Mouse (Mus musculus): ENCODE results near the gene Tmem106c. TPM values are rescaled to one million over a fixed set of nuclear protein-coding genes. Genes with fewer than 3 reads are reported as not detected.
A peak's percentile ranks its signal among the peaks of the same experiment; 100 is the strongest.

Gene Tmem106c
- total RNA-seq, 2 experiments from 2014 or later: 38.1 to 49.5 TPM

DNA sequence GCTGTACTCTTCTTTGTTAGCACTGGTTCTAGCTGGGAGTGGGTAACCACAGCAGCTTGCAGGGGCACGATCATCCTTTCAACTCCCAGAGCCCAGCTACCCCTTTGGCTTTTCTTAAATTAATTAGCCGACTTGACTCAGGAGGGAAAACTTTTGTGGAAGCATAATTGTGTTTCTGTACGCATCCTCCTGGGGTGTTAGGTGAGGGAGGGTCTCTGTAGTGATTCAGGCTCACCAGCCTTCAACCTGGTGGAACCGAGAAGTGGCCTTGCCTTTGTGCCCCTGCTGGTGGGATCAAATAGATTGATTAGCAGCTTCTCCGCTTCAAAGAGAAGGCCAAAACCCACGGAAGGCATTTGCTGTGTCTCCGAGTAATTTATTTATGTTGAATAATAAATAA, 36.0 kb downstream of the Tmem106c start:
- no peak for DNase-seq

DNA sequence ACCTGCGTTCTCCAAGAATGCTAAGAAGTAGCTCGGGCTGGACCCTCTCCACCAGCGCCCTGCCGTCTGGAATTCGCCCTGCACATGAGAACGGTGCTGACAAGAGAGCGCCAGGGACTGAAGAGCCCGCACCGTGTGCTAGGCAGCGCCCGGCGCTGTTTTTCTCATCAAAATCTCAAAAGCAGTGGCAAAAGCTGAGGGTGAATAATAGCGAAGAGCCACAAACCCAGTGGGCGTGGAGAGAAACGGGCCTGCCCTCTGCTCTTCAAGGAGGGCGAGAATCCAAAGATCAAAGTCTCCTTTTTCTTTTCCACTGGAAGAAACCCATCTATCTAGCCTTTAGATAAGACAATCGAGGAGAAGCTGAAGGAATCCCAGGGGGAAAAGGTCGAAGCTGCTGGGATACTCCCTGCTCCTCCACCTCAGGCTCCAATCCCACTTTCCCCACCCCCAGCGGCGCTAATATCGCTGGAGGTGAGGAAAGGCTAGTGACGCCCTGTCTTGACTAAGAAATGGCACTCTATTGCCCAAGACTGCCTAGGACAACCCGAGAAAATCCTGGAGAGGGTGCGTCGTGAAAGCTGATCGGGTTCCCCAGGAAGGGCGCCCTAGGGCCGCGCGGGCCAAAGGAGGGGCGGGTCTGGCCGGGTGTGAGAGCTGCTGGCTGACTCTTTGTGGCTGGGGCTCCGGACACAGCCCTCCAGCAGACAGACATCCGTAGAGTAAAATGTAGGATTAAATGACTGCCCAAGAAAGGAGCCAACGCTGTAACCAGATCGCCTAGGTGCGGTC, 37.5 kb downstream of the Tmem106c start:
- no peak for DNase-seq

DNA sequence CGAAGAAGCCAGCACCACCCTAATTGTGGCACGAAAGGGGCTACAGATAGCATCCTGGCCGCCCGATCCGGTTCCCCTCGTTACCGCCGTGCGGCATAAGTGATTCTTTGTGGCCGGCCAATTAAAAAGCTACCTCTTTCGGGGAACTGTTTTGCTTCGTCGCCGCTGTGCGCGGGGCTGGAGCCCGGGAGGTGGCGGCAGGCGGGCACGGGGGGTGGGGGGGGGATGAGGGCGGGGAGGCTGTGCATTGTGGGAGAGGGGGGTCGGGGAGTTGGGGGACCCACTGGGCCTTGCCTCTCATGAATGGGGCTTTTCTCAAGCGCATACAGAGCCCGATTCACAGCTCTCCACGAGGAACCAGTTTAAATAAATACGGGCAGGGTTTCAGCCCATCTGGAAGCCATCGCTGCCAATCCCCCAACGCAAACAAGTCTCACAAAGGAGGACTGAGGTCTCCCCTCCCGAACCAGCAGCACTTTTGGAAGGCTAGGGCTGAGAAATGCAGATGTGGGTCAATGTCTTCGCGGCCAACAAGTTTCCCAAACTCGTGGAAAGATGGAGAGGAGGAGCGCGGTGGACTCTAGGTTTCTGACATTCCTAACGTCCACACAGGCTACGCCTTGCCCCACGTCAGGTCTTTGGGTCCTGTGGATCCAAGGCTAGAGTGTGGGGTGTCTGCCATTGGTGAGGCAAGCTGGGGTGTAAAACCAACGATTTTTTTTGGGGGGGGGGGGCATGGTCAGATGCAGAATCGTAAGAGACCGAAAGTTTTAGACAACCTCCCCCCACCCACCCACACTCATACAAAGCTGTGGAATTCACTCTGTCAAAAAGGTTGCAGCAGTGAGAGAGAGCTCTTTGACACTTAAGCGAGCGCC, 38.4 kb downstream of the Tmem106c start:
- DNase-seq: no peak

DNA sequence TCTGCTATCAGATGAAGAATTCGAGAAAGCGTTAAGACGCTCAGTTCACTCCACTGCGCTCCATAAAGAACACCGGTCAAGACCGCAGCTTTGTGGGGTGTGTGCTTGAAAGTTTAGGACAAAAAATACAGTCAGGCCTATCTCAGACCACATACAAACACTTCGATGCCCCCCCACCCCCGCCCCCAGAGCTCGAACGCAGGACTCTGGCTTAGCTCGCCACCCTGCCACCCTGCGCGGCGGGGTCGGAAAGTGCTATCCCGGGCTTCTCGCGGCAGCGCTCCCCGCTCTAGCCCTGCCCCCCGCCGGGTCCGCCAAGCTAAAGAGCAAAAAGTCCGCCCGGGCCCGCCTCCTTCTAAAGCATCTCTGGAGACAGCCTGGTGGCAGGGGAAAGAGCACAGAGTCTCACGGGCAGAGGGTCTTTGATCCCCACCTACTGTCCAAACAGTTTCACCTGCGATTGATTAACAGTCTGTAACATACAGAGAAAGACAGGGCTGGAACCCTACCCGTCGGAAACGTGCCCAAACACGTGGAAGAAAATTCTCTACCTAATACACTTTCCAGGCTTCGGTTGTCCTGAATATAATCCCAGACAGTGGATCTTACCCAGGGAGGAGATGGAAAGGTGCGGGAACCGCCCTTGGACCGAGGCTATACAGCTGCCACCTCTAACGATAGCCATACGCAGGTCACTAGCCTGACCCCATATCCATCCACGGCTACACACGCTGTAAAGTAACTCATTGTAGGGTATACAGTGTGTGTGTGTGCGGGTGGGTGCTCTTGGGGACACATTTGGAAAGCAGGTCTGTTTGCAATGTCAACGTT, 39.2 kb downstream of the Tmem106c start:
- peak; percentile 46 for DNase-seq

DNA sequence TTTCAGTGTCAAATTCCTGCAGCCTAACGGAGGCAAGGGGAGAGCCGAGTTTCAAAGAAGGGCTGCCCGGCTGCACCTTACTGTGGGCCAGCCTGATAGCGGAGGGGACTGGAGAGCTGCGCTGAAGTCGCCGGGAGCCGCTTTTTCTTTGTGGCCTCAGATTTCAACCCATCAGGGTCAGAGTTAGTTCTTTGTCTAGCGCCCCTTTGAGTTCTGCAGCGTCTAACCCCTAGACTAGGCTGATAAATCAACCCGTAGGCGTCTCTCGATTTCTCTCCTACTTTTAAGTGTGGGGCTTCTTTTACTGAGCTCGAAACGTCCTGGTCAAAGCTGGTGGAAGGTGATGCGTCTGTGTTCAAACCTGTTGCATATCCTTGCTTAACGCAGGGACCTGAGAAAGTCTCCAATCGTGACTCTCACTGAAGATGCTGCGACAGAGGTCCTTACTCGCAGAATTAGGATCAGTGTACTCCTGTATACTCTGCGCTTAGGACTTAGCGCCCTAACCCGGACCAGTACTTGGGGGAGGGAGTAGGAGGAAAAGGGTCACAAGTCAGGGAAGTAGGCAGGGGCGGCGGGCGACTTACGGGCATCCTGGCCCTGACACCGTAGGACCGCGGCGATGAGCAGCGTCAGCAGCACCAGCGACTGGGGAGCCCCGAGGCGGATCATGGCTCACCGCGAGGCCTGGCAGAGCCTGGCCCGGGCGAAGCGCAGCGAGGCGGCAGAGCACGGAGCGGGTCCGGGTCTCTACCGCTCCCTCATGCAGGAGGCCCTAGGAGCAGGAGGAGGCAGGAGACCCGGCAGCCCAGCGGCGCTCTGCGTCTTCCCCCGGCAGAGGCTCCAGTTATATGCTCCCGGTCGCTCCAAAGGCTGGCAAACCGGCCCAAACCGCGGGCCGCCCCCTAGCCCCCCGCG, 40.1 kb downstream of the Tmem106c start, which contains the start of gene Col2a1:
TSS of gene Col2a1 (minus strand) at position 874 of the 918 bp plus-strand sequence.
- DNase-seq: peak; percentile 27

DNA sequence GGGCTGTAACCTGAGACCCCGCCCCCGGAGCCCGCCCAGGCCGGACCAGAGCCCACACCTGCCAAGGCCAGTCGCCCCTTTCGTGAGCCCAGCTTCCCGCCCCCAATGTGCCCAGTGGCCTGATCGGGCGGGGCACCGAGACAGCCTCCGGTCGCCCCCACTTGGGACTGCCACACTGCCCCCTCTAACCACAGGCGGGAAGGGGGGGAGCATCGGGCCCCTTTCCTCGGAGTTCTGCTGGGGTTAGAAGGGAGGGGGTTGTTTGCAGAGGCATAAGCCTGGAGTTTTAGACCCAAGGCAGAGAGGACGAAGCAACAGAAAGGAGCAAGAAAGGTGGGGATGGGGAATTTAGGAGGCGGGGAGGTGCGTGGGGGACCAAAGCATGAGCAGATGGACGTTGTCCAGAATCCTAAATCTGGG, 40.8 kb downstream of the Tmem106c start:
- DNase-seq: no peak

DNA sequence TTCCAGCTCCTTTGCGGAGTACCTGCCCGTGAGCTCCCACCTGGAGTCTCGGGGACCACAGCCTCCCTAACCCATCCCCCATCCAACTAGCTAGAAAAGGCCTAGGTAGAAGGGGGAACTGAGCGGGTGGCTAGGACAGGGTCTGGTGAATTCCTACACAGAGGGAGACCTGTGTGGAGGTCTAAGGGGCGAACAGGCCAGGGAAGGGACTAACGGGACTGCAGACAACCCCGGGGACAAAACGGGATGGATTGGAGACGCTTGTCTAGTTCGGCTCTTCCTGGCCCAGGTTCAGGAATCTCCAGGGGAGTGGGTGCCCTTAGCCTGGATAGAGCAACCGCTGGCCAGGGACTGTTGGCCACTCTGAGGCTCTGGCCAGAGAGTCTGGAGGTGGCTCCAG, 41.2 kb downstream of the Tmem106c start:
- no peak for DNase-seq

DNA sequence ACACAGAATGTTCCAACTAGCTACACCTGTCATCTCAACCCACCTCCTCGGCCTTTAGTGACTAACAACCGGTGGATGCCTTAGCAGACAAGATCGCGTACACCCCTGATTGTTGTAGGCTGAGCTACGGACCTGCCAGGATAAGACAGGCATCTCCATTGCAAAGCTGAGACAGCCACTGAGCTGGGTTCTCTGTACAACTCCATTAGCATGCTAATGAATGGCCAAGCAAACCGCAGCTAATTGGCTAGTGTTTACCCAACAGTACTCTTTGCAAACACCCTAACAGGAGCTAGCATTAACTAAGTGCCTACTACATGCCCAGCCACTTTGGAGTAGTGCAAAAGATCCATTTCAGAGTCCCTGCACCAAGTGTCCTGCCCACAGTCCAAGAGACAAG, 48.8 kb downstream of the Tmem106c start:
- DNase-seq: no peak

DNA sequence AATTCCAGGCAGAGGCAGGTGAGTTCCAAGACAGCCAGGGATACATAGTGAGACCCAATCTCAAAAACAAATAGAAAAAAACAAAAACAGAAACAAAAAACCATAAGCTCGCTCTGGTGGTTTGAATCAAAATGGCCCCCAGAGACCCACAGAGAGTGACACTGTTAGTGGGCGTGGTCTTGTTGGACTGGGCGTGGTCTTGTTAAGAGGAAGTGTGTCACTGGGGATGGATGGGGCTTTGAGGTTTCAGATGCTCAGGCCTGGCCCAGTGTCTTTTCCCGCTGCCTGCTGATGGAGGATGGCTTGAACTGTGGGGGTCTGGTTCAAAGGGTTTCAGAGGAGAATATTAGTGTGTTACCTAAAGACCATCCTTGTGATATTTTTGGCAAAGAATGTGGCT, 53.9 kb downstream of the Tmem106c start:
- no peak for DNase-seq

DNA sequence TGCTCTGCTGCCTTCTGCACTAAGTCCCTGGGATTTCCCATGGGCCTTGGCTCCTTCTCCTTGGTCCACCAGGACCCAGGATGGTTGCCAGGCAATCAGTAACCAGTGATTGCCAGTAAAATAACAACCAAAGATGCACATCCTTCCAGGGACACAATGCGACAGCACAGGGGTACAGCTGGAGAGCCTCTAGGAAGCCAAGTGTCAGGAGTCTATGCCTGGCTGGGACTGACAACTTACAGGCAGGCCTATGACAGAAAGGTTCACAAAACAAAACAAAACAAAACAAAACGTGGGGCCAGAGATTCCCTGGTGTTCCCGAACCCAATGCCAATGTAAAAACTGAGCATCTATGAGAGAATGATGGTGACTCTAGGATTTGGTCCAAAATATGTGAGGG, 55.0 kb downstream of the Tmem106c start:
- DNase-seq: no peak

Other genes with a start within 250 kb of the Tmem106c start
- 1 to 10 TPM; 1.1 to 1.2 TPM for gene Endou, start 232.9 kb upstream of the Tmem106c start, total RNA-seq (2021)
- 10 to 100 TPM; 22.1 to 24.2 TPM for gene Rapgef3, start 196.2 kb upstream of the Tmem106c start, total RNA-seq (2021)
- 10 to 100 TPM; 66.1 to 78.6 TPM for gene Slc48a1, start 185.7 kb upstream of the Tmem106c start, total RNA-seq (2021)
- 10 to 100 TPM; 50.4 to 76.7 TPM for gene Hdac7, start 119.7 kb upstream of the Tmem106c start, total RNA-seq (2021)
- gene Vdr, start 53.6 kb upstream of the Tmem106c start, total RNA-seq (2021): 1 to 10 TPM; 5.3 to 5.4 TPM
- gene Col2a1, start 40.5 kb downstream of the Tmem106c start, total RNA-seq (2021): 10 to 100 TPM in 1 of 2 experiments, under 1 TPM in 1; 0.33 to 17.3 TPM
- 100 to 1,000 TPM in 1 of 2 experiments, 10 to 100 TPM in 1; 77.0 to 168 TPM for gene Pfkm, start 128.4 kb downstream of the Tmem106c start, total RNA-seq (2021)
- gene Senp1, start 129.5 kb downstream of the Tmem106c start, total RNA-seq (2021): 10 to 100 TPM; 17.2 to 22.8 TPM
- gene Asb8, start 201.4 kb downstream of the Tmem106c start, total RNA-seq (2021): 10 to 100 TPM; 43.2 to 54.1 TPM
- 1 to 10 TPM; 1.2 to 1.5 TPM for gene Ccdc184, start 203.0 kb downstream of the Tmem106c start, total RNA-seq (2021)
- not detected for gene Olfr288, start 231.3 kb downstream of the Tmem106c start, total RNA-seq (2021)

Data from adrenal gland, postnatal 10 days (tissue).